ENCODE assay signal across 14 mouse cellular contexts in genomic region chr11:97540604-97541003, GRCm38 (mm10). TPM values are rescaled to one million over a fixed set of nuclear protein-coding genes. Genes with fewer than 3 reads are reported as not detected.
DNase-seq lines count a peak whose midpoint lies in the region; ATAC-seq and TF ChIP-seq lines count a peak whose summit lies in the region.
"Had no signal": no experiment of that assay in that cellular context is flagged by ENCODE, and none has a peak within 500 bp of the region (broad histone marks: within the 10 kb centered on the region; RNA-seq: fewer than 3 reads in every experiment).

No protein-coding gene starts in this region.

- no peaks in the 10 kb centered on the region for H3K36me3 ChIP-seq in testis, adult 2 months (ENCODE audit: control insufficient read depth, insufficient read depth, low read length)
- no peaks in the 10 kb centered on the region for H3K36me3 ChIP-seq in kidney, adult 2 months (ENCODE audit: control insufficient read depth, insufficient read depth, low read length)
- H3K36me3 ChIP-seq: embryonic facial prominence, embryonic 12.5 days had no signal

- no peak for ATAC-seq in megakaryocyte-erythroid progenitor cell, adult 5-6 weeks (replicated peaks; ENCODE audit: low FRiP score, low TSS enrichment, poor library complexity, severe bottlenecking)

- H3K4me1 ChIP-seq in testis, adult 2 months (ENCODE audit: control insufficient read depth, insufficient read depth, low read length): peaks cover 3% of the 10 kb centered on the region; the same call in 1 of the 2 replicates
- peaks cover 22% of the 10 kb centered on the region; the same call in 1 of the 2 replicates for H3K4me1 ChIP-seq in kidney, adult 2 months (ENCODE audit: control insufficient read depth, insufficient read depth, low read length)

- WGBS in kidney, adult 2 months: 30% methylated on average over 3 of the region's 3 CpGs

- DNase-seq in layer of hippocampus, adult 11-12 months (ENCODE audit: low spot score): peak; percentile 68
- no peak for DNase-seq in layer of hippocampus, postnatal 25 days (ENCODE audit: extremely low spot score in 1 of 2, low spot score in 1 of 2)
- DNase-seq in testis, postnatal 10 days (ENCODE audit: low spot score): no peak
- peak; percentile 58 for DNase-seq in kidney, adult 2 months
- no peak for DNase-seq in heart, postnatal 25 days (ENCODE audit: low spot score)
- no peak for DNase-seq in gastrocnemius, postnatal 4 days (ENCODE audit: low spot score in 2 of 2)
- DNase-seq: adrenal gland, postnatal 36 days; liver; right cerebral cortex, adult 18-20 months; thymus, postnatal 4 days had no signal

- no peak for TF ChIP-seq POLR2A in testis, adult 2 months (IDR thresholded peaks at IDR 0.05; ENCODE audit: control insufficient read depth, low read depth, low read length)
- no peak for TF ChIP-seq POLR2A in kidney, adult 2 months (IDR thresholded peaks at IDR 0.05; ENCODE audit: low read depth, low read length)

- peaks cover 2% of the 10 kb centered on the region; the same call in 1 of the 2 replicates for H3K27me3 ChIP-seq in testis, adult 2 months (ENCODE audit: control insufficient read depth, insufficient read depth, low read length)
- H3K27me3 ChIP-seq in kidney, adult 2 months (replicated peaks; ENCODE audit: control insufficient read depth, insufficient read depth, low read length): no peaks in the 10 kb centered on the region

- peak overlapping the region; percentile 62 for H3K4me3 ChIP-seq in testis, adult 2 months (ENCODE audit: control insufficient read depth, low read depth, low read length)
- H3K4me3 ChIP-seq in kidney, adult 2 months (ENCODE audit: insufficient read depth, low read depth, low read length): no peak overlapping the region
- H3K4me3 ChIP-seq: embryonic facial prominence, embryonic 12.5 days; myocyte had no signal

- H3K27ac ChIP-seq in testis, adult 2 months (ENCODE audit: control insufficient read depth, insufficient read depth, low read depth, low read length): no peak overlapping the region
- no peak overlapping the region for H3K27ac ChIP-seq in kidney, adult 2 months (ENCODE audit: insufficient read depth, low read depth, low read length)
- H3K27ac ChIP-seq: embryonic facial prominence, embryonic 12.5 days had no signal

- TF ChIP-seq CTCF in testis, adult 2 months (IDR thresholded peaks at IDR 0.05; ENCODE audit: control insufficient read depth, insufficient read depth, insufficient replicate concordance, low read depth, low read length): no peak
- no peak for TF ChIP-seq CTCF in kidney, adult 2 months (conservative IDR thresholded peaks at IDR 0.05; ENCODE audit: insufficient read depth, insufficient read length, low read depth, low read length)

- intact Hi-C loops in heart, postnatal 25 days (cut with DNase I): no loop called here

RNA-seq across cellular contexts. Expression of gene Srcin1, which starts 35.4 kb away (rescaled TPM):
- total RNA-seq in layer of hippocampus, postnatal 25 days (2021): 100 to 1,000 TPM; 260 to 270 TPM
- polyA plus RNA-seq in testis, adult 2 months (2012; rRNA removed): 35.5 and 47.1 TPM in 2 replicates
- polyA plus RNA-seq in kidney, adult 2 months (2012; rRNA removed): 13.0 and 13.2 TPM in 2 replicates
- under 1 TPM; 0.20 to 0.47 TPM for total RNA-seq in heart, postnatal 25 days (2021)
- 1 to 10 TPM; 1.3 to 1.7 TPM for total RNA-seq in gastrocnemius, postnatal 4 days (2021)
- total RNA-seq in megakaryocyte-erythroid progenitor cell, adult 5-6 weeks (2014; fragmentation: Nextera tagmentation): not detected in 2 replicates
- total RNA-seq in megakaryocyte-erythroid progenitor cell, adult 5-6 weeks (2017): not detected in 2 replicates
- polyA plus RNA-seq: myocyte had no signal

RNA-seq across cellular contexts. Expression of gene 4933428G20Rik, which starts 40.5 kb away (rescaled TPM):
- under 1 TPM in 1 of 2 experiments, not detected in 1; 0.20 TPM for total RNA-seq in layer of hippocampus, postnatal 25 days (2021)
- polyA plus RNA-seq in testis, adult 2 months (2012; rRNA removed): 24.3 and 28.7 TPM in 2 replicates
- polyA plus RNA-seq in kidney, adult 2 months (2012; rRNA removed): not detected in 2 replicates
- total RNA-seq in heart, postnatal 25 days (2021): not detected
- total RNA-seq in gastrocnemius, postnatal 4 days (2021): not detected
- not detected in 2 replicates for total RNA-seq in megakaryocyte-erythroid progenitor cell, adult 5-6 weeks (2014; fragmentation: Nextera tagmentation)
- not detected in 2 replicates for total RNA-seq in megakaryocyte-erythroid progenitor cell, adult 5-6 weeks (2017)

Comparison
In these comparisons a context has a peak if more than half of its experiments do, and no peak if none do; other contexts are left out.
1. DNase-seq: peak in layer of hippocampus, adult 11-12 months (single experiment) and kidney, adult 2 months (single experiment); none in layer of hippocampus, postnatal 25 days (0 of 2), testis, postnatal 10 days (single experiment), heart, postnatal 25 days (single experiment) and gastrocnemius, postnatal 4 days (0 of 2).
2. RNA of gene Srcin1, which starts 35.4 kb away (total RNA-seq): 260 to 270 TPM in layer of hippocampus, postnatal 25 days; 1.3 to 1.7 TPM in gastrocnemius, postnatal 4 days, 0.20 to 0.47 TPM in heart, postnatal 25 days and not detected in megakaryocyte-erythroid progenitor cell, adult 5-6 weeks; every median in the first group is over 10 times any median in the second.